Mouse (Mus musculus): ENCODE data around the gene Farsb.

- TF ChIP-seq CTCF (IDR thresholded peaks at IDR 0.05; ENCODE audit: low read depth, low read length) (no peak), TAL1 (conservative IDR thresholded peaks at IDR 0.05; ENCODE audit: low read depth, low read length) (no peak), POLR2AphosphoS5 (IDR thresholded peaks at IDR 0.05; ENCODE audit: insufficient replicate concordance, low read depth, low read length) (no peak), GATA1 (IDR thresholded peaks at IDR 0.05; ENCODE audit: borderline replicate concordance, low read length) (no peak)
These were observed 42.0 kb upstream of the Farsb start for GRCm38 (mm10) chr1:78530500-78531215.

All from G1E (cell line).